Mouse (Mus musculus): Measurements from ENCODE around the gene Mfsd9. TPM values are rescaled to one million over a fixed set of nuclear protein-coding genes. Genes with fewer than 3 reads are reported as not detected.

The Mfsd9 gene
- polyA plus RNA-seq, 1 experiment from 2014 or later, result 3.3 TPM

GRCm38 (mm10) chr1:40737671-40738070 is 52.8 kb downstream of the Mfsd9 start:
- Histone ChIP-seq H3K27ac (no peak overlapping the region), H3K9me3 (no peaks in the 10 kb centered on the region), H3K4me1 (replicated peaks) (no peaks in the 10 kb centered on the region; the same call in 1 of the 2 replicates), H3K4me3 (no peak overlapping the region), H3K27me3 (ENCODE audit: insufficient read depth, poor library complexity, severe bottlenecking) (no peaks in the 10 kb centered on the region), H3K36me3 (no peaks in the 10 kb centered on the region)
- 85% methylated on average over 8 of the region's 8 CpGs for WGBS
- DNase-seq (ENCODE audit: low spot score), result no peak

- Histone ChIP-seq H3K4me1 (replicated peaks) (0 out of 2 replicates have a peak, but pooled peaks cover 6% of the 10 kb centered on the region), H3K36me3 (no peaks in the 10 kb centered on the region), H3K4me3 (no peak overlapping the region), H3K9me3 (no peaks in the 10 kb centered on the region), H3K27ac (no peak overlapping the region), H3K27me3 (ENCODE audit: insufficient read depth, poor library complexity, severe bottlenecking) (no peaks in the 10 kb centered on the region)
- no peak for DNase-seq (ENCODE audit: low spot score)
- 88% methylated on average over 1 of the region's 1 CpGs for WGBS
Observed at GRCm38 (mm10) chr1:40728636-40729035, 61.9 kb downstream of the Mfsd9 start.

DNA sequence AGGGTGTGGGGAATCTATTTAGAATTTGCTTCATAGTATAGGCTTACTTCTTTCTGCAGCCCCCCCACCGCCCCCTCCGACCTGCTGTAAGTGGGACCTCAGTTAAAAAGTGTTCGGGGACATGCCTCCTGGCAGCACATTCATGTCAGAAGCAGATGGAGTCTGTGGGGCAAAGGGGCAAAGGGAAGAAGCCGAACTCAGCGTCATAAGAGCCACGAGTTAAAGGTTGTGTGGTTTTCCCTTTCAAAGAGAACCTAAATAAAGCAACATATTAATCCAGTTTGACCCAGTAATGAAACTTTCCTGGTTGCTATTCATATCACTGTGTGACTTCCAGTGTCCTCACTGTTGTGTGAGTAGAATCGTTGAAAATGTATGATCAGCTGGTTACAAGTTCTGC is 63.1 kb downstream of the Mfsd9 start:
- 0 out of 2 replicates have a peak, but pooled peaks cover 6% of the 10 kb centered on the region for H3K4me1 ChIP-seq (replicated peaks)
- no peak overlapping the region for H3K4me3 ChIP-seq
- DNase-seq (ENCODE audit: low spot score), result no peak
- H3K36me3 ChIP-seq, result no peaks in the 10 kb centered on the region
- no peaks in the 10 kb centered on the region for H3K27me3 ChIP-seq (ENCODE audit: insufficient read depth, poor library complexity, severe bottlenecking)
- WGBS, result 89% methylated on average over 7 of the region's 7 CpGs
- H3K9me3 ChIP-seq, result no peaks in the 10 kb centered on the region
- H3K27ac ChIP-seq, result no peak overlapping the region

DNA sequence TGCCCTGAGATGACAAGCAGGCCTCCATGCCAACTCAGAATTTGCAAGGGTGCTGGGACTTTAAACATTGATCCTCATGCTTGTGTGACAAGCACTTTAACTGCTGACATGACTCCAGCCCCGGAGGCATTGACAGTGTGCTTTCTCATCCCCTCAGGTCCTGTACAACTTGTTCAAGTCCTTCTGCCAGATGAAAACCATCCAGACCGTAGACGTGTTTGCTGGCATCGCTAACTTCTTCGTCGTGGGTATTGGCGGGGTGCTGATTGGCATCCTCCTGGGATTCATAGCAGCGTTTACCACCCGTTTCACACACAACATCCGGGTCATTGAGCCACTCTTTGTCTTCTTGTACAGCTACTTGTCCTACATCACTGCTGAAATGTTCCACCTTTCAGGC is 64.4 kb downstream of the Mfsd9 start:
- no peaks in the 10 kb centered on the region for H3K36me3 ChIP-seq
- H3K27ac ChIP-seq, result no peak overlapping the region
- WGBS, result 90% methylated on average over 10 of the region's 10 CpGs
- no peaks in the 10 kb centered on the region for H3K27me3 ChIP-seq (ENCODE audit: insufficient read depth, poor library complexity, severe bottlenecking)
- H3K4me1 ChIP-seq (replicated peaks), result 0 out of 2 replicates have a peak, but pooled peaks cover 6% of the 10 kb centered on the region
- H3K4me3 ChIP-seq, result no peak overlapping the region
- no peak for DNase-seq (ENCODE audit: low spot score)
- H3K9me3 ChIP-seq, result no peaks in the 10 kb centered on the region

Other genes with a start within 250 kb of the Mfsd9 start
- not detected in 2 replicates for gene Slc9a4, start 210.6 kb downstream of the Mfsd9 start, polyA plus RNA-seq (2016; fragmentation: Nextera tagmentation; extraction: Ambion mirVana)
- 0.04 TPM in 1 of 2 replicates, not detected in the other for gene Slc9a2, start 110.1 kb downstream of the Mfsd9 start, polyA plus RNA-seq (2016; fragmentation: Nextera tagmentation; extraction: Ambion mirVana)
- not detected in 2 replicates for gene Tmem182, start 14.9 kb upstream of the Mfsd9 start, polyA plus RNA-seq (2016; fragmentation: Nextera tagmentation; extraction: Ambion mirVana)

Data from hindbrain, embryonic 10.5 days (tissue).